Mouse (Mus musculus): ENCODE measurements around the gene Map3k10. TPM values are rescaled to one million over a fixed set of nuclear protein-coding genes. Genes with fewer than 3 reads are reported as not detected.
A peak's percentile ranks its signal among the peaks of the same experiment; 100 is the strongest.

Gene Map3k10
- 22.4 and 38.4 TPM in 2 replicates for polyA plus RNA-seq (2012; ENCODE audit: insufficient read depth, low replicate concordance)

DNA sequence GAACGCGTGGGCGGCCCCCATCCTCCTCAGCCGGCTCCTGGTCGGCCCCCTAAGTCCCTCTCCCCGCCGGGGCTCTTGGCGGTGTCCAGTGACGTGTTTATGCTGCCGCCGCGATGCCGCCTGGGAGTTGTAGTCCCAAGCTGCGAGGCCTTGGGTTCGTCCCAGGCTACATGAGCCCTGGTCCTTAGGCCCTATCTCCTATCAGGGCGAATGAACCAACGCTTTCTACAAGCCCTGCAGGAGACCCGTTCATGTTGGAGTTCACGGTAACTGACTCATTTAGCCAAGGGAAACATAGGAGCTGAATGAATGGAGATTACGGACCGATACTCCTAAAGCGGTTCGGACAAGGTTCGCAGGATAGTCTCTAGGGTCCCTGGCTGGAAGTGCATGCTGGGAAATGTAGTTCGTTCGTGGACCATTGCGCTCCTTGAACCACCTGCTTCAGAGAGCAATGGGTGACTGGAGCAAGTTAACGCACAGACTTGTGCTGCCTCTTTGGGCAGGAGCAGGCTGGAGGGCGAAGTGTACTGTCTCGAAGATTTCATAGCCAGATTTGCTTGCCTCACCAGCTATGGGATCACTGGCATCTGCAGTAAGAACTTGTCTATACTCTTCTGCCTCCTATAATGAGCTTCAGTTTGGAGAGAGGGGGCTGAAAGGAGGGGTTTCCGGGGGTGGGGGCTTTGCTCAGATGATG, at the start of gene Map3k10:
TSS of gene Map3k10 (minus strand) at position 77 of the 700 bp plus-strand sequence.
- Histone ChIP-seq H3K9me3 (no peaks in the 10 kb centered on the region), H3K4me3 (replicated peaks) (peak within 1 kb of the TSS; percentile 94), H3K36me3 (replicated peaks; ENCODE audit: low read length) (peaks cover 12% of the 10 kb centered on the region), H3K4me1 (peaks cover 30% of the 10 kb centered on the region), H3K27me3 (replicated peaks) (peaks cover 9% of the 10 kb centered on the region)
- no peak for TF ChIP-seq FLI1 (IDR thresholded peaks at IDR 0.05; ENCODE audit: low read length)
- TF ChIP-seq GATA1 (IDR thresholded peaks at IDR 0.05; ENCODE audit: borderline replicate concordance, low read length) = no peak

DNA sequence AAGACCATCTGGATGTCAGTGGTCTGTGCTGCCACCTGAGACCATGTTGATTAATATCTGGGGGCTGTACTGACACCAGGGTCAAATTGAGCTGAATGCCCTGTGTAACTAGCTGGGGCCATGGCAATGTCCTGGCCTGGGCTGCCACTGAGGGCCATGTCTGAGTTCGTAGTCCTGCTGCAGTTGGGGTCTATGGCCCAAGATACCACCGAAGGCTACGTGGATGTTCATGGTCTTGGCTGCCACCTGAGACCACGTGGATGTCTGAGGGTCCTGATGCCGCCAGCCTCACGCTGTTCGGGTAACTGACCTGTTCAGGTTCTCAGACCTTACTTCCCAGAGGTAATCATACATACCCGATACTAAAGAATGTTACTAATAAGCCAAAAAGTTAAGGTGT, 47.6 kb upstream of the Map3k10 start:
- H3K4me3 ChIP-seq (replicated peaks) = peak overlapping the region; percentile 18
- TF ChIP-seq GATA1 (IDR thresholded peaks at IDR 0.05; ENCODE audit: borderline replicate concordance, low read length) (no peak), FLI1 (IDR thresholded peaks at IDR 0.05; ENCODE audit: low read length) (no peak)
- H3K4me1 ChIP-seq = peaks cover 9% of the 10 kb centered on the region; the same call in 1 of the 2 replicates
- peaks cover 20% of the 10 kb centered on the region for H3K9me3 ChIP-seq
- H3K27me3 ChIP-seq (replicated peaks) = no peaks in the 10 kb centered on the region
- no peaks in the 10 kb centered on the region for H3K36me3 ChIP-seq (replicated peaks; ENCODE audit: low read length)

DNA sequence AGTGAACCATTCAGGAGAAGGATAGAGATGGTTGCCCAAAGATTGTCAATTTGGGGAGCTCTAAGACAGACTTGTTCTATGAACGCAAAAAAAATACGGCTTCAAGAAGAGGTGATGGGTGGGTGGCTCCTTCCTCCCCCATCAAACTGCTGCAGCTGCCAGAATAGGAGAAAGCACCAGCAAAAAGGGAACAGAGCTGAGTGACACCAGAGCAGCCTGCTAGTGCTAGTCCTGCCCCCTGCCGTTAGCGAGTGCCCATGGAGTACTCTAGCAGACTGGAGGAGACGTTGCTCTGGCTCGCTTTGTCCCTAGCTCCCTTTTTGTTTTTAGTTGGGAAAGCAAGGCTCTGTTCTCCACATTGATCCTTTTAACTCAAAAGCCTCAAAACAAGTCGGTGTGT, 36.0 kb upstream of the Map3k10 start:
- TF ChIP-seq GATA1 (IDR thresholded peaks at IDR 0.05; ENCODE audit: borderline replicate concordance, low read length) (no peak), FLI1 (IDR thresholded peaks at IDR 0.05; ENCODE audit: low read length) (no peak)
- H3K36me3 ChIP-seq (replicated peaks; ENCODE audit: low read length) = no peaks in the 10 kb centered on the region
- H3K27me3 ChIP-seq (replicated peaks) = no peaks in the 10 kb centered on the region

DNA sequence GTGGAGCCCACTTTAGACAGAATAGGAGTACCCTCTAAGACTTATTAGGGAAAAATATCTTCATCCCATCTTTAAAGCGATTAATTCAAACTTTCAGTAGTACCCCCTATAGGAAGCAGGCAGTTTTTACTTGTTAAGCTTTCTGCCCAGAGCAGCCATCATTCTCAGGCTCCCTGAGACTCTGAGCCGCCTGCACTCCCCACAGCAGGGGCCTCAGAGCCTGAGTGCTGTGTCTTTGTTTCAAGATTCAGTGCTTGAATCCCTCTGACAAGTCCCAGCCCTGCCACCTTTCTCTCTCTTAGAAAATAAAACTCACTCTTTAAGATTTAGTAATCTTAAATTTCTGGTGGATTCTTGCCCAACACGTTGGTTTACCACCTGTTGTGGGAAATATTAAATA, 22.3 kb upstream of the Map3k10 start:
- H3K27me3 ChIP-seq (replicated peaks) = no peaks in the 10 kb centered on the region
- H3K4me1 ChIP-seq = peaks cover 6% of the 10 kb centered on the region; the same call in 1 of the 2 replicates
- H3K36me3 ChIP-seq (replicated peaks; ENCODE audit: low read length) = no peaks in the 10 kb centered on the region
- H3K9me3 ChIP-seq = no peaks in the 10 kb centered on the region
- no peak for TF ChIP-seq GATA1 (IDR thresholded peaks at IDR 0.05; ENCODE audit: borderline replicate concordance, low read length)
- no peak for TF ChIP-seq FLI1 (IDR thresholded peaks at IDR 0.05; ENCODE audit: low read length)
- H3K4me3 ChIP-seq (replicated peaks) = no peak overlapping the region

More for the DNA sequence above, 36.0 kb upstream of the Map3k10 start:
- Histone ChIP-seq H3K4me1 (no peaks in the 10 kb centered on the region), H3K4me3 (replicated peaks) (no peak overlapping the region), H3K9me3 (peaks cover 24% of the 10 kb centered on the region)

DNA sequence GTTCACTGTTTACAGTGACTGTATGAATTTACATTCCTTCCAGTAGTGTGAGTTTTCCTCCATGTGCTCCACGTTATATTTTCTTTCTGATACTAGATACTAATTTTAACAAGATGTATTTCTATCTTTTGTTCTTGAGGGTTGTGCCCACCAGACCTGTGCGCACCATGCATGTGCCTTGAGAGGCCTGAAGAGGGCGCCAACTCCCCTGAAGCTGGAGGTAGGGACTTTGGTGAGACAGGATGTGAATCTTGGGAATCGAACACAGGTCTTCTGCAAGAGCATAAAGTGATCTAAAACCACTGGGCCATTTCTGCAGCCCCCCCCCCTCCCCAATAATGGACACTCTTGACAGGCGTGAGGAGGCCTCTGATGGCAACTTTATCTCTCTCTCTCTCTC, 16.7 kb upstream of the Map3k10 start:
- Histone ChIP-seq H3K27me3 (replicated peaks) (no peaks in the 10 kb centered on the region), H3K9me3 (no peaks in the 10 kb centered on the region), H3K4me1 (peaks cover 32% of the 10 kb centered on the region), H3K4me3 (replicated peaks) (no peak overlapping the region), H3K36me3 (replicated peaks; ENCODE audit: low read length) (no peaks in the 10 kb centered on the region)
- no peak for TF ChIP-seq FLI1 (IDR thresholded peaks at IDR 0.05; ENCODE audit: low read length)
- TF ChIP-seq GATA1 (IDR thresholded peaks at IDR 0.05; ENCODE audit: borderline replicate concordance, low read length) = no peak

DNA sequence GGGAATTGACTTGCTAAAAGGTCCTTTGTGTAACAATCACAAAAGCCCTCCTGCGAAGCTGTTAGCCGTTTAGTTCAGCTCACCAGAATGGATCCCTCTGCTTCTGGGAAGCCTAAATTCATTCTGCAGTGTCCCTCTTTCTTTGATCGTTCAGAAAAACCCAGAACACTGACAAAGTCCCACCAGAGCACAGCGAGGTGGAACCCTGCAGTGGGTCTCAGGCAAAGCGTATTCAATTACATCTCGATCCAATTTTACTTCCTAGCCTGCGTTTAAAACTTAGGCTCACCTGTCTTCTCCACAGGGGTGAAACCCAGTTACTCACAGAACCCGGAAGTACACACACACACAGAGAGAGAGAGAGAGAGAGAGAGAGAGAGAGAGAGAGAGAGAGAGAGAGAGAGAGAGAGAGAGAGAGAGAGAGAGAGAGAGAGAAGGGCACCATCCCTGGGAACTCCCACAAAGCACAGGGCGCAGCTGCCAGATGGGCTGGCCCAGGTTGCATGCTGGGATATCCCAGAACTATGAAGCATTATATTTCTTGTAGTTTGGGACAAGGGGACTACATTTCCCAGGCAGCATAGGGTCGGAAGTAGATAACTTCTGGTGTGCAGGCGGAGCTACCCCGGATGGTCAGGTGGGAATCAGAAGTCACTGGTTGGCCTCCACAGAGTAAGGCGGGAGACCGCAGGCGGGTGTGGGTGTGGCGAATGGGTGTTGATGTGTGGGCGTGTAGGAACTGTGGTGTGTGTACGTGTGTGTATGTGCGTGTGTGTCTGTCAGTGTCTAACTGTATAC, 14.6 kb upstream of the Map3k10 start, which contains the start of gene Zfp607b:
TSS of gene Zfp607b (plus strand) at position 526 of the 798 bp plus-strand sequence.
- peak within 1 kb of the TSS; percentile 95 for H3K4me3 ChIP-seq (replicated peaks)
- no peaks in the 10 kb centered on the region for H3K36me3 ChIP-seq (replicated peaks; ENCODE audit: low read length)
- H3K9me3 ChIP-seq = no peaks in the 10 kb centered on the region
- TF ChIP-seq GATA1 (IDR thresholded peaks at IDR 0.05; ENCODE audit: borderline replicate concordance, low read length) (peak; percentile 60; the same call in 1 of the 3 replicates), FLI1 (IDR thresholded peaks at IDR 0.05; ENCODE audit: low read length) (no peak)
- no peaks in the 10 kb centered on the region for H3K27me3 ChIP-seq (replicated peaks)
- peaks cover 43% of the 10 kb centered on the region for H3K4me1 ChIP-seq

DNA sequence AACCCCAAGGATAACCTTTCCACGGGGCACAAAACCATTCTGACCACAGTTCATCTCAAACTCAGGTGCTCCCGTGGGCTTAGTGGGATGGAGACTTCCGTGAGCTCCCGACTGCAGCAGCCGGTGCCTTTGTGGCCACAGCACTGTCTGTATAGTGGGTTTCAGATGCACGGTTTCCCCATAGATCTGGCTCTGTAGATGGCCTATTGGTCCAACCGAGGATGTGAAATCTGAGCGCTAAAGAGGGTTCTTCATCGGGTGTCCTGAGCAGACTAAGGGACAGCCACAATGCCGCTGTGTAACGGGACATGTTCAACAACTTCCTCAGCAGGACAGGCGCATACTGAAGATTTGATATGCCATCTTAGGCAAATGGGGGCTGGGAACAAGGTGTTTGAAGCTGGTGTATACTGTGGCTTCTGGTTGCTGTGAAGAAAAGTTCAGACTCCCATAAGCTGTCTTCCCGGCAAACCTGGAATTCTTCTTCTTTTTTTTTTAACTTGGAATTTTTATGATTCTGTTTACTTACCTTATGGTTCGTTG, 13.9 kb upstream of the Map3k10 start:
- H3K9me3 ChIP-seq = no peaks in the 10 kb centered on the region
- H3K36me3 ChIP-seq (replicated peaks; ENCODE audit: low read length) = no peaks in the 10 kb centered on the region
- no peaks in the 10 kb centered on the region for H3K27me3 ChIP-seq (replicated peaks)
- peaks cover 50% of the 10 kb centered on the region for H3K4me1 ChIP-seq
- TF ChIP-seq GATA1 (IDR thresholded peaks at IDR 0.05; ENCODE audit: borderline replicate concordance, low read length) = no peak
- TF ChIP-seq FLI1 (IDR thresholded peaks at IDR 0.05; ENCODE audit: low read length) = no peak
- peak overlapping the region; percentile 95 for H3K4me3 ChIP-seq (replicated peaks)

DNA sequence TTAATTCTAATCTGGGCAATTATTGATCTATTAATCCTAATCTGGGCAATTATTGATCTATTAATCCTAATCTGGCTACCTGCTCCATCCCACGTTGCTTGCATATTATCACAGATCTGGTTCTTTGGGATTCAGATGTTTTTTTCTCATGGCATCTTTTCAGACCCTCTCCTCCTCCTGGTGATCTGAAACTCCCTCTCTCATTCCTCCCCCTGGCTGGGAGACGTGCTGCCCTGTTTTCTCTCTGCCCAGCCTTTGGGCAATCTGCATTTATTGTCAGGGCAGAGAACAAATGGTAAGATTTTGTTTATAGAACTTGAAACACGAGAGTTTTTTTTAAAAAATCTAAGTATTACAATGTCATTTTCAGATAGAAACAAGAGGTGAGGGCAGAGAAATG, 13.4 kb upstream of the Map3k10 start:
- TF ChIP-seq FLI1 (IDR thresholded peaks at IDR 0.05; ENCODE audit: low read length) = no peak
- H3K27me3 ChIP-seq (replicated peaks) = no peaks in the 10 kb centered on the region
- H3K9me3 ChIP-seq = no peaks in the 10 kb centered on the region
- H3K4me1 ChIP-seq = peaks cover 55% of the 10 kb centered on the region
- no peaks in the 10 kb centered on the region for H3K36me3 ChIP-seq (replicated peaks; ENCODE audit: low read length)
- H3K4me3 ChIP-seq (replicated peaks) = no peak overlapping the region

DNA sequence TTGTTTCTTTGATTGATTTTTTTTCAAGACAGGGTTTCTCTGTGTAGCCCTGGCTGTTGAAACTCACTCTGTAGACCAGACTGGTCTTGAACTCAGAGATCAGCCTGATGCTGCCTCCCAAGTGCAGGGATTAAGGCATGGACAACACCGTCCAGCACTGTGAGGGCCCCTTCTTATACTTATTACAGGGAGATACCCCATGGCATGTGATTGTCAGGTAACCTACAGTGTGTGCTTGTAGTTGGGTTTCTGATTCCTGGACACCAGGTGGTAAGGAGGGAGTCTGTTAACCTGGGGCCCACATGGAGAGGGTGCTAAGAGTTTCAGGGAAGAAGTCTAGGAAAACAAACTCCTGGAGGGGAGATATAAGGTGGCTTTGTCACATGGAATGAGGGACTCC, 12.6 kb upstream of the Map3k10 start:
- Histone ChIP-seq H3K4me3 (replicated peaks) (no peak overlapping the region), H3K4me1 (peaks cover 58% of the 10 kb centered on the region), H3K27me3 (replicated peaks) (no peaks in the 10 kb centered on the region), H3K36me3 (replicated peaks; ENCODE audit: low read length) (no peaks in the 10 kb centered on the region), H3K9me3 (no peaks in the 10 kb centered on the region)
- no peak for TF ChIP-seq FLI1 (IDR thresholded peaks at IDR 0.05; ENCODE audit: low read length)

DNA sequence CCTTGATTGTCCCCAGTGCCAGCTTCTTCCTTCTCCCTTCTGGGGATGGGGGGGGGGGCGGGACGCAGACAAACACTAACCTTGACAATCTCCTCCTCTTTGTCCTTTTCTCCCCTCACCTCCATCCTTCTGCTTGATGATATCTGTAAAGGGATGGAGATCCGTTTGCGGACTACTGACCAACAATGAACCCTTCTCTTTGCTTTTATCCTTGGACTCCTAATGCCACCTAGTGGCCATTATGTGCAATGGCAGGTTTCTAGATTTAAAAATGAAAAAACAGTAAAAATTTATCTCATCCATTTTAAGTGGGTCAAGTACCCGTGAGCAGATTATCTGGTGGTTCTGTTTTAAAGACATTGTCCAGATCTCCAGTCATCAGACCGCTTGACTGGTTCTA, 11.3 kb upstream of the Map3k10 start:
- Histone ChIP-seq H3K4me3 (replicated peaks) (no peak overlapping the region), H3K36me3 (replicated peaks; ENCODE audit: low read length) (no peaks in the 10 kb centered on the region), H3K4me1 (peaks cover 60% of the 10 kb centered on the region), H3K27me3 (replicated peaks) (no peaks in the 10 kb centered on the region), H3K9me3 (no peaks in the 10 kb centered on the region)
- TF ChIP-seq FLI1 (IDR thresholded peaks at IDR 0.05; ENCODE audit: low read length) = no peak
- TF ChIP-seq GATA1 (IDR thresholded peaks at IDR 0.05; ENCODE audit: borderline replicate concordance, low read length) = no peak

All from megakaryocyte, embryonic 14.5 days (primary cell).